Mouse (Mus musculus) brown adipose tissue, adult 24 weeks (tissue): Measurements from ENCODE around the gene Tm9sf4. TPM values are rescaled to one million over a fixed set of nuclear protein-coding genes. Genes with fewer than 3 reads are reported as not detected.

Experiments used
- H3K27ac ChIP-seq: fragments of 200-500 bp; replicated peaks from 2 replicates; pipeline ENCODE4 v1.5.1; 2012; ENCODE audit warnings: low read depth, mild to moderate bottlenecking, low read length
- H3K4me1 ChIP-seq: fragments of 200-500 bp; 2 replicates; pipeline ENCODE4 v1.6.1; 2012; ENCODE audit warnings: low read length, mixed read lengths; ENCODE audit not compliant: control insufficient read depth, insufficient read depth, insufficient read length
- H3K4me3 ChIP-seq: fragments of 200-500 bp; 2 replicates; pipeline ENCODE4 v1.5.1; 2012; ENCODE audit warnings: low read depth, mild to moderate bottlenecking, low read length, moderate library complexity; ENCODE audit not compliant: insufficient read depth
- polyA plus RNA-seq: library from polyadenylated mRNA; stranded (reverse); fragments of >200 nt; gene quantifications from 2 replicates; pipeline ENCODE4 v1.2.4, GENCODE M21; 2012; ENCODE audit not compliant: missing spikeins, insufficient read depth, insufficient read length

Gene Tm9sf4
- polyA plus RNA-seq, 1 experiment: 36.9 TPM

- Histone ChIP-seq H3K4me1 (peaks cover 3% of the 10 kb centered on the region; the same call in 1 of the 2 replicates), H3K27ac (no peak overlapping the region), H3K4me3 (no peak overlapping the region)
Observed at GRCm38 (mm10) chr2:153218516-153218915, 57.4 kb downstream of the Tm9sf4 start.

- Histone ChIP-seq H3K27ac (no peak overlapping the region), H3K4me3 (no peak overlapping the region), H3K4me1 (peaks cover 3% of the 10 kb centered on the region; the same call in 1 of the 2 replicates)
Observed at GRCm38 (mm10) chr2:153221620-153222019, 60.5 kb downstream of the Tm9sf4 start.

GRCm38 (mm10) chr2:153222130-153222529 lies 61.0 kb downstream of the Tm9sf4 start:
- peaks cover 3% of the 10 kb centered on the region; the same call in 1 of the 2 replicates for H3K4me1 ChIP-seq
- H3K27ac ChIP-seq: no peak overlapping the region
- no peak overlapping the region for H3K4me3 ChIP-seq

- Histone ChIP-seq H3K27ac (no peak overlapping the region), H3K4me3 (no peak overlapping the region), H3K4me1 (peaks cover 3% of the 10 kb centered on the region; the same call in 1 of the 2 replicates)
Observed at GRCm38 (mm10) chr2:153222566-153222965, 61.5 kb downstream of the Tm9sf4 start.

- Histone ChIP-seq H3K27ac (no peak within 1 kb of the TSS), H3K4me3 (peak within 1 kb of the TSS; percentile 71), H3K4me1 (no peaks in the 10 kb centered on the region)
Observed at GRCm38 (mm10) chr2:153224946-153225594, 64.0 kb downstream of the Tm9sf4 start, which contains the start of gene Tspyl3. TSS of gene Tspyl3 (minus strand) at chr2:153225441.

- H3K27ac ChIP-seq: no peak overlapping the region
- H3K4me3 ChIP-seq: peak overlapping the region; percentile 71
- no peaks in the 10 kb centered on the region for H3K4me1 ChIP-seq
Observed at GRCm38 (mm10) chr2:153225595-153225953, 64.5 kb downstream of the Tm9sf4 start.

- no peak overlapping the region for H3K4me3 ChIP-seq
- no peak overlapping the region for H3K27ac ChIP-seq
- H3K4me1 ChIP-seq: no peaks in the 10 kb centered on the region
Observed at GRCm38 (mm10) chr2:153227959-153228358, 66.9 kb downstream of the Tm9sf4 start.

GRCm38 (mm10) chr2:153228523-153228922 lies 67.4 kb downstream of the Tm9sf4 start:
- no peaks in the 10 kb centered on the region for H3K4me1 ChIP-seq
- H3K27ac ChIP-seq: no peak overlapping the region
- H3K4me3 ChIP-seq: no peak overlapping the region

GRCm38 (mm10) chr2:153237193-153237592 lies 76.1 kb downstream of the Tm9sf4 start:
- H3K27ac ChIP-seq: no peak overlapping the region
- H3K4me1 ChIP-seq: peaks cover 9% of the 10 kb centered on the region
- no peak overlapping the region for H3K4me3 ChIP-seq

- no peak overlapping the region for H3K4me3 ChIP-seq
- H3K4me1 ChIP-seq: peaks cover 9% of the 10 kb centered on the region
- no peak overlapping the region for H3K27ac ChIP-seq
Observed at GRCm38 (mm10) chr2:153237891-153238290, 76.8 kb downstream of the Tm9sf4 start.

- H3K4me3 ChIP-seq: no peak overlapping the region
- H3K4me1 ChIP-seq: peaks cover 9% of the 10 kb centered on the region
- H3K27ac ChIP-seq: no peak overlapping the region
Observed at GRCm38 (mm10) chr2:153238406-153238805, 77.3 kb downstream of the Tm9sf4 start.

GRCm38 (mm10) chr2:153239021-153239859 lies 78.1 kb downstream of the Tm9sf4 start:
- peaks cover 9% of the 10 kb centered on the region for H3K4me1 ChIP-seq
- peak overlapping the region; percentile 99 for H3K4me3 ChIP-seq
- no peak overlapping the region for H3K27ac ChIP-seq

- peak overlapping the region; percentile 99 for H3K4me3 ChIP-seq
- no peak overlapping the region; the same call in 1 of the 2 replicates for H3K27ac ChIP-seq
- H3K4me1 ChIP-seq: peaks cover 9% of the 10 kb centered on the region
Observed at GRCm38 (mm10) chr2:153239860-153240480, 78.9 kb downstream of the Tm9sf4 start.

- H3K27ac ChIP-seq: peak overlapping the region; percentile 64
- peak overlapping the region; percentile 99 for H3K4me3 ChIP-seq
- H3K4me1 ChIP-seq: peaks cover 9% of the 10 kb centered on the region
Observed at GRCm38 (mm10) chr2:153240701-153241235, 79.7 kb downstream of the Tm9sf4 start.
